Mouse (Mus musculus): ENCODE measurements at regions not wholly inside any gene's neighbourhood (a gene's known extent, or its start where the extent isn't known, plus 50 kb on each side); places are given as distances from the start of the nearest gene placed in this dataset.

- no peak for TF ChIP-seq CTCF (IDR thresholded peaks at IDR 0.05 in 2 of 3, conservative IDR thresholded peaks at IDR 0.05 in 1 of 3; ENCODE audit: control insufficient read depth in 1 of 3, insufficient read depth in 1 of 3, low read depth in 2 of 3, low read length in 3 of 3, poor library complexity in 1 of 3, severe bottlenecking in 1 of 3)
- no peak for TF ChIP-seq GABPA (IDR thresholded peaks at IDR 0.05; ENCODE audit: low read depth, low read length)
- no peak for TF ChIP-seq POLR2AphosphoS2 (IDR thresholded peaks at IDR 0.05; ENCODE audit: low read length)
- TF ChIP-seq NELFE (IDR thresholded peaks at IDR 0.05; ENCODE audit: low read depth, low read length): no peak
- no peak for TF ChIP-seq GATA1 (IDR thresholded peaks at IDR 0.05; ENCODE audit: low read depth, low read length)
- no peak for TF ChIP-seq USF1 (IDR thresholded peaks at IDR 0.05; ENCODE audit: low read depth, low read length)
- no peak for TF ChIP-seq ZNF384 (IDR thresholded peaks at IDR 0.05; ENCODE audit: low read depth, low read length)
- no peak for TF ChIP-seq CHD2 (IDR thresholded peaks at IDR 0.05; ENCODE audit: low read length)
- no peak for TF ChIP-seq MAX (IDR thresholded peaks at IDR 0.05; ENCODE audit: low read length)
- no peak for TF ChIP-seq ELF1 (IDR thresholded peaks at IDR 0.05; ENCODE audit: low read depth, low read length)
- TF ChIP-seq POLR2A (IDR thresholded peaks at IDR 0.05; ENCODE audit: control insufficient read depth in 1 of 2, insufficient read depth in 1 of 2, low read depth in 1 of 2, low read length in 2 of 2, poor library complexity in 1 of 2): no peak
- no peak for TF ChIP-seq SIN3A (IDR thresholded peaks at IDR 0.05; ENCODE audit: low read length)
Measured at GRCm38 (mm10) chr6:103322442-103322841, 187.9 kb upstream of the Chl1 start.

All from MEL (cell line).